Mouse (Mus musculus) kidney, embryonic 16.5 days (tissue): ENCODE measurements around the gene Tmcc2. TPM values are rescaled to one million over a fixed set of nuclear protein-coding genes. Genes with fewer than 3 reads are reported as not detected.

Experiments used
- ATAC-seq: fragments of 200-750 bp; cut with Nextera tagmentation; 2 replicates; pipeline ENCODE4 v1.8.0; 2017; ENCODE audit warnings: moderate TSS enrichment; ENCODE audit not compliant: low FRiP score, low TSS enrichment
- H3K27ac ChIP-seq: fragments of 300-500 bp; sonication (generic); 2 replicates; pipeline ENCODE4 v1.5.1; 2014; ENCODE audit warnings: low read length
- H3K27me3 ChIP-seq: fragments of 300-500 bp; sonication (generic); 2 replicates; pipeline ENCODE4 v1.6.1; 2014; ENCODE audit warnings: low read length, control low read depth, mixed read lengths; ENCODE audit not compliant: insufficient read depth
- H3K36me3 ChIP-seq: fragments of 300-500 bp; sonication (generic); 2 replicates; pipeline ENCODE4 v1.6.1; 2014; ENCODE audit warnings: low read length, control low read depth, mixed read lengths; ENCODE audit not compliant: insufficient read depth
- H3K4me1 ChIP-seq: fragments of 300-500 bp; sonication (generic); 2 replicates; pipeline ENCODE4 v1.6.1; 2014; ENCODE audit warnings: low read length, control low read depth, mixed read lengths; ENCODE audit not compliant: insufficient read depth
- H3K4me2 ChIP-seq: fragments of 300-500 bp; sonication (generic); replicated peaks from 2 replicates; pipeline ENCODE4 v1.6.1; 2014; ENCODE audit warnings: low read depth, low read length
- H3K4me3 ChIP-seq: fragments of 300-500 bp; sonication (generic); 2 replicates; pipeline ENCODE4 v1.5.1; 2014; ENCODE audit warnings: mild to moderate bottlenecking, low read length
- H3K9ac ChIP-seq: fragments of 300-500 bp; sonication (generic); replicated peaks from 2 replicates; pipeline ENCODE4 v1.6.1; 2014; ENCODE audit warnings: low read length
- H3K9me3 ChIP-seq: fragments of 300-500 bp; sonication (generic); 2 replicates; pipeline ENCODE4 v1.6.1; 2016; ENCODE audit warnings: low read length, control low read depth
- WGBS: fragments of 180-500 bp; shearing (Covaris S2); extraction: QIAGEN DNeasy Blood & Tissue Kit; methylation state at CpG from one replicate; pipeline ENCODE4 v1.1.7; 2014; 5-methylcytosine and 5-hydroxymethylcytosine counted together
- polyA plus RNA-seq: library from polyadenylated mRNA; unstranded; fragments of >200 nt; fragmentation: Nextera tagmentation; extraction: Ambion mirVana; gene quantifications from 2 replicates; pipeline ENCODE4 v1.2.1, GENCODE M21; 2015

Gene Tmcc2
- polyA plus RNA-seq, 1 experiment from 2014 or later, result 8.6 TPM

DNA sequence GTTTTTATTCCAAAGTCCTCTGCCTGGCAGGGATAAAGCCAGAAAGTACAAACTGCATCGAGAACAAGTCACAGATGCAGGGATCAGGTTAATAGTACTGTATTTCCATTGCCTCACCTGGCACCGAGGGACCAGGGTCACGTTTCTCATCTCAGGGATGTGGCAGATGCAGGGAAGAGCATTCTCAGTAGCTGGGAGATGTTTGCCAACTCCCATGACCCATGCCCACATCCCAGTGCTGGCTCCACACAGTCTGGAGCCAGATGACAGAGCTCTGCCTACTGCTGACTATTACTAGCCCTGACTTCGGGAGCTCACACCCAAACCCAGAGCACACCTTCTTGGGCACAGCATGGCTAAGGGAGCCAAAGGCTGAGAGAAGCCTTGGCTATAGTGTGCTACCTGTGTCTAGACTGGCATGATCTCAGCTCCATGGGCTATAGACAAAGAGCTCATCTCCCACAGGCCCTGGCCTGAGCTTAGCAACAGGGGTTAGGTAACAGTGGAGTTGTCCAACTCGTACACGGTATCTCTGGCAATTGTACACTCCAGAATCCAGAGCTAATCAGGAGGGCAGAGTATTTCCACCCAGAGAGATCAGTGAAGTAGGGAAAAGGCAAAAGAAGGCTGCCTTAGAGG is 18.1 kb downstream of the Tmcc2 start:
- Histone ChIP-seq H3K9me3 (no peaks in the 10 kb centered on the region), H3K9ac (no peak overlapping the region), H3K36me3 (no peaks in the 10 kb centered on the region; the same call in 1 of the 2 replicates), H3K27me3 (no peaks in the 10 kb centered on the region), H3K27ac (no peak overlapping the region), H3K4me2 (no peak overlapping the region), H3K4me1 (peaks cover 65% of the 10 kb centered on the region), H3K4me3 (no peak overlapping the region)
- no peak for ATAC-seq
- 78% methylated on average over 6 of the region's 6 CpGs for WGBS

DNA sequence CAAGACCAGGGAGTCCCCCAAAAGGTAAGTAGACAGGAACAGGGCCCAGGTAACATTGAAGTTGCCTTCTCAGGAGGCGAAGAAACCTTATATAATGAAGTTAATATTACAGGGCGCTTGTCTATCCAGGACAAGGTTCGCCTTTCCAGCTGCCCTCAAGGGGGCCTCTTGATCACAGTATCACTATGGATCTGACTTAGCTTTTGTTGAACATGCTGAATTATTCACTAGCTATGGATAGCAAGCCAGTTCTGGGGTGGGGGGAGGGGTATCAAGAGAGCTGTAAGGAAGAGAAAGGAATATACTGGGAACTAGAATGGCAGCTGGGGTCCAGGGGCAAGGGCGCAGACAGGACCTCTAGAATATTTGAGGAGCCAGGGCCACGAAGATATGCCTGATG is 18.7 kb downstream of the Tmcc2 start:
- H3K36me3 ChIP-seq, result no peaks in the 10 kb centered on the region
- no peaks in the 10 kb centered on the region for H3K27me3 ChIP-seq
- no peak overlapping the region; the same call in 1 of the 2 replicates for H3K9ac ChIP-seq
- H3K27ac ChIP-seq, result peak overlapping the region; percentile 27; the same call in 1 of the 2 replicates
- H3K4me1 ChIP-seq, result peaks cover 63% of the 10 kb centered on the region
- H3K9me3 ChIP-seq, result no peaks in the 10 kb centered on the region
- no peak overlapping the region for H3K4me3 ChIP-seq
- ATAC-seq, result no peak
- WGBS, result 72% methylated on average over 5 of the region's 5 CpGs
- no peak overlapping the region for H3K4me2 ChIP-seq

DNA sequence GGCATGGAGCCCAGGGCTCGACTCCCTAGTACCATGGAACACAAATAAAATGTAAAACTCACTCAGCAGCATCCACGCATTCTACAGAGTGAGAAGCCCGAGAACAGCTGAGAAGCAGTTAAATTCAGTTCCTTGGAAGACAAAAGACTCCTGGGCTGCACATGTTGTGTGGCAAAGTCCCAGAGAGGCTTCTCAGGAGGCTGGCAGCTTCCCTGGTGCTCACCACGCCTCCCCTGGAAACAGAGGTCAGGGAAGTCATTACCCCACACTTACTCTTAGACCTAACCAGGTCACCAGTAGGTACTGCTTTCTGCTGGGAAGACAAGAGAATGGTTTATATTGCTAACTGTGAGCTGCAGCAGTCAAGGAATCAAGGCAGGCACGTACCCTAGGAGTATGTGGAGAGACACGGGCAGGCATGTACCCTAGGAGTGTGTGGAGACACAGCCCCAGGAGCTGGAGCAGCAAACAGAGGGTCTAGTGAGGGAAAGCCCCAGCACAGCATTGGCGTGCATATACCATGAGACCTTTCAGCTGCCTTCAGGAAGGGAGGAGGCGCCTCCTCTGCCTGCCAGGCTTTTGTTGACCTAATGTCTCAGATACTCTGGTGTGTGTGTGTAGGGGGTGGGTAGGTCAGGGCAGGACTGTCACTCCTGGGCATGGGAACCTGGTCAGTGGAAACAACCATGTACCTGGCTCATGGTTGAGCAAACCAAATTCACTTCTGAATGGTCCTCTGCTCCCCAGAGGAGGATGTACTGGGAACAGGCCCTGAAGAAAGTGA is 19.6 kb downstream of the Tmcc2 start:
- no peaks in the 10 kb centered on the region for H3K9me3 ChIP-seq
- no peak overlapping the region for H3K4me3 ChIP-seq
- no peaks in the 10 kb centered on the region for H3K36me3 ChIP-seq
- peak overlapping the region; percentile 45; the same call in 1 of the 2 replicates for H3K27ac ChIP-seq
- H3K27me3 ChIP-seq, result no peaks in the 10 kb centered on the region
- WGBS, result 45% methylated on average over 8 of the region's 8 CpGs
- peaks cover 54% of the 10 kb centered on the region for H3K4me1 ChIP-seq
- peak; percentile 36; the same call in 1 of the 2 replicates for ATAC-seq
- no peak overlapping the region for H3K4me2 ChIP-seq
- H3K9ac ChIP-seq, result no peak overlapping the region

DNA sequence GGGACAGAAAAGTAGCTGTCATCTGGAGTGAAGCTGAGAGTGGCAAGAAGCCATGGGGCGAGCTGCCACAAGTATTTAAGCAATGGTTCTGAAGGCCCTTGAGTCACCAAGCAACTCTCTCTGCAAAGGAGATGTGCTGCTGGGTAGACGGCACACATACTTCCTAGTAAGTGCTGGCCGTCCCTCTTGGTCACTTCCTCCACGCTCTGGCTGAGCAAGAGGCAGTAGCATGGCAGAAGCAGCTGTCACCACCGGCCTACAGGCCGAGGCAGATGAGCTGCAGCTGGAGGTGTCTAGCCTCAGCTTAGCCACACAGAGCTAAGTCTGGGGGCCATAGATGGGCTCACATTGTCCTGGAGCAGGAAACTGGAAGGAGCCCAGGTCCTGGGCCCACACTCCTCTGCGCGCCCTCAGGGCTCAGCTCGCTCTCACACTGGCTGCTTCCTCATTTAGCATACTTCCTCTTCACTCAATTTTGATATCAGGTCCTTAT is 20.4 kb downstream of the Tmcc2 start:
- no peak for ATAC-seq
- Histone ChIP-seq H3K9ac (no peak overlapping the region), H3K4me1 (peaks cover 49% of the 10 kb centered on the region), H3K27me3 (no peaks in the 10 kb centered on the region), H3K27ac (no peak overlapping the region), H3K36me3 (no peaks in the 10 kb centered on the region), H3K4me3 (no peak overlapping the region), H3K9me3 (no peaks in the 10 kb centered on the region), H3K4me2 (no peak overlapping the region)
- WGBS, result 60% methylated on average over 9 of the region's 9 CpGs

DNA sequence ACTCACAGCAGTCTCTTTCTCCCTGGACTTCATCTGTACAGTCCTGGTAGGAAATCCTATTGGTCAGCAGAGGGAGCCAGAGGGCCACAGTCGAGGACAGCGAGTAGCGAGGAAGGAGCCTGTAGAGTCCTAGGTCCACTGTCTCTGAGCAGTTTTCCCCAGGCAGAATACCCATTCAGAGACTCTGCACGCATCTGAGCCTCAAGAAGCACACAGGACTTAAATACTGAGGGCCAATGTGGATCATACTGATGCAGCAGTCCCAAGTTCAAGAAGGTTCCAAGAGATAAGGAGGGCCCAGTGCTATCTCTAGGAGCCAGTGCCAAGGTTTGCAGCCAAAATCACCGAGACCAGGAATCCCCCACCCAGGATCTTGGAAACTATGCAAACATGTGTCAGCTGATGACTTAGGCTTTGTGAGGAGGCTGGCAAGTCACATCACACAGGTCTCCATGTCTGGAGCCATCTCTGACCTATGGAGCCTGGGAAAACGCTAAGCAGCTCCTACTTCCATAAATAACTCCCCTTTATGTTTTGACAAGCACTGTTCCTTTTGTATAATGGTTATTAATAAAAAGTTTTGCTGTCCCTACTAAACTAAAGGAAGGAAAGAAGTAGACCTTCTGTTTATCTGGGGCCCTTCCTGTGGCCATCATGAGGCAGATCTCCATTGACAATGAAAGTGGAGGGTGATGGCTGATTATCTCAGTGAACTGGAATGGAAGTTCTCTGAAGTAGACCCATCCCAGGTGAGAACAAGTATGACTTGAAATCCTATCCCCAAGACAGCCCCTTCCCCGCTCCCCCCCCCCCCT is 23.2 kb downstream of the Tmcc2 start:
- no peaks in the 10 kb centered on the region for H3K27me3 ChIP-seq
- H3K27ac ChIP-seq, result no peak overlapping the region
- no peak overlapping the region for H3K4me3 ChIP-seq
- peak; percentile 85 for ATAC-seq
- WGBS, result 28% methylated on average over 7 of the region's 7 CpGs
- no peaks in the 10 kb centered on the region for H3K9me3 ChIP-seq
- H3K4me2 ChIP-seq, result no peak overlapping the region
- H3K9ac ChIP-seq, result no peak overlapping the region
- peaks cover 24% of the 10 kb centered on the region for H3K4me1 ChIP-seq
- no peaks in the 10 kb centered on the region for H3K36me3 ChIP-seq

DNA sequence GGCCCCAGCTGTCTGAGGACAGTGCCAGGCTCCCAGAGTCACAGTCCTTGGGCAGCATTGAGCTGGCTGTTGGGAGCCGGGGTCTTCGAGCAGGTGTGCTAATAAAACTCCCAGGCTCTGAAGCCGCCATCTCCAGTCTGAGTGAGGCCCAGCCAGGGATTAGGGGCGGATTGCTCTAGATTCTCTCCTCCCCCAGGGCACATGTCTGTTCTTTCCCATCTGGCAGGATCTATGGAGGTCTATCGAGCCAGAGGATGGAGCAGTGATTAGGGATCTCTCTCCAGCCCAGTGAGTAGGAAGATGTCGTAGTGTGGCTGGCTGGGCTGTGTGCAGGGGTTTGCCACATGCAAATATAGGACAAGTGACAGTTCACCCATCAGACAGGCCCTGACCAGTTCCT is 24.1 kb downstream of the Tmcc2 start:
- ATAC-seq, result no peak
- WGBS, result 70% methylated on average over 6 of the region's 6 CpGs
- Histone ChIP-seq H3K27me3 (no peaks in the 10 kb centered on the region), H3K4me2 (no peak overlapping the region), H3K4me3 (no peak overlapping the region), H3K36me3 (no peaks in the 10 kb centered on the region), H3K9ac (no peak overlapping the region), H3K27ac (no peak overlapping the region), H3K9me3 (no peaks in the 10 kb centered on the region), H3K4me1 (peaks cover 15% of the 10 kb centered on the region)

DNA sequence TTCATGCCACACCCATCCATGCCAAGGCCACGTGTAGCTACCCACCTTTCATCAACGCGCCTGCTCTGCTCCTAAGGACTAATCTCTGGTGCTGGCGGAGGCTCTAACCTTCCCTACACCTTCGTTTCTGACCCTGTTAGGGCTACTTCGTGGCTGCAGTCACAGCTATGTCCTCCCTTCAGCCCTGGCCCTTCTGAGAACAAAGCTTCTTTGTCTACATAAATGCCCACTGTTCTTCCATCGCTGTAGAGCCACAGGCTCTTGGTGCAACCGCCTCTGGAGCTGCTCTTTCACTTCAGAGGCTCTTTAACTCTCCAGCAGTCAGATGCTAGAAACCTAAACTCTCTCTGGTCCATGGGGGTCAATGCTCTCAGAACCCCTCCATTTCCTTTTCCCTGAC is 24.8 kb downstream of the Tmcc2 start:
- no peak overlapping the region for H3K4me2 ChIP-seq
- H3K4me3 ChIP-seq, result no peak overlapping the region
- H3K4me1 ChIP-seq, result peaks cover 8% of the 10 kb centered on the region
- no peaks in the 10 kb centered on the region for H3K36me3 ChIP-seq
- no peak for ATAC-seq
- no peaks in the 10 kb centered on the region for H3K27me3 ChIP-seq
- H3K9ac ChIP-seq, result no peak overlapping the region
- no peaks in the 10 kb centered on the region for H3K9me3 ChIP-seq
- 75% methylated on average over 8 of the region's 8 CpGs for WGBS
- H3K27ac ChIP-seq, result no peak overlapping the region

DNA sequence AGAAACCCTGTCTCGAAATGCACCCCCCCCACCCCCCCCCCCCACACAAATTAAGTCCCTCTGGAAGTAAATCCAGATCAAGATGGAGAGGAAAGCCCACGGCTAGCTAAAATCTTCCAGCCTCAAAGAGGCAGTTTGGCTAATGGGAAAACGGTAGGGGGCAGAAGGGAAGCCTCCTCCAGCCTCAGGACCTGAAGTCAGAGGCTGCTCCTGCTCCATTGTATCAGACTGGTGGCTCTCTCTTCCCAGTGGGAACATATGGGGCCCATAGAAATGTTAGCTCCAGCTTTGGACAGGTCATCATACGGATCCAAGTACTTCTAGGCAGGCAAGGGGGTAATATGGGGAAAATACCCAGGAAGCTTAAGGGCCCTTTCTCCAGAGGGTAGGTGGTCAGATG is 25.4 kb downstream of the Tmcc2 start:
- 73% methylated on average over 4 of the region's 4 CpGs for WGBS
- Histone ChIP-seq H3K27me3 (no peaks in the 10 kb centered on the region), H3K4me2 (no peak overlapping the region)

DNA sequence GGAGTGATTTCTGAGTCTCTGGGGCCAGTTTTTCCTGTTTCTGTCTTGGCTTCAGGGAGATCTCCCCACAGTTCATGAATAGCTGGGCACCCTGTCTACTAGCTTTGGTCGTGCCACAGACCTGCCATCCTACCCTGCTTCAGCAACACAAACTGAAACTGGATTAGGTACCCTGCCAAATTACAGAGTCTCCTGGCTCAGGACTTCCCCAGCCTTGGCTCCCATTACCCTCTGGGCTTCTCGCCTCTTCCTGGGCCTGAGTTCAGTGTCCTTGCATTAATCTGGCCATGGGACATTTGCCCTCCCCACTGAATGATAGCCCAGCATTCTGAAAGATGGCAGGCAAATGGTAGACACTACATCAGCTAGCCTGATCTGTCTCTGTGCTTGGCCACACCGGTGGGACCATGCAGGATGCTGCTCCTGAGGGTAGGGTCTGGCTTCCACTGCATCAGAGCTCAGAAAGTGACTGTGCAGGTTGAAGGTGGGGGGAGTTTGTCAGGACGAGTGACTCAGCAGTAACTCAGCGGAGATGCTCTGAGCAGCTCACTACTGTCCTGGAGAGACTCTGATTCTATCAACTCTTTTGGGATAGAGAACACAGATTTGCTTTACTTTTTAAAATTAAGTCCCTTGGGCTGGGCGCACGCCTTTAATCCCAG is 26.1 kb downstream of the Tmcc2 start:
- Histone ChIP-seq H3K4me2 (no peak overlapping the region), H3K27me3 (no peaks in the 10 kb centered on the region), H3K9me3 (no peaks in the 10 kb centered on the region), H3K36me3 (peaks cover 11% of the 10 kb centered on the region), H3K4me1 (no peaks in the 10 kb centered on the region), H3K27ac (no peak overlapping the region), H3K4me3 (no peak overlapping the region), H3K9ac (no peak overlapping the region)
- no peak for ATAC-seq
- 82% methylated on average over 7 of the region's 7 CpGs for WGBS

More for the DNA sequence above, 25.4 kb downstream of the Tmcc2 start:
- no peak for ATAC-seq
- Histone ChIP-seq H3K27ac (no peak overlapping the region), H3K4me1 (peaks cover 3% of the 10 kb centered on the region), H3K36me3 (peaks cover 5% of the 10 kb centered on the region), H3K9me3 (no peaks in the 10 kb centered on the region), H3K9ac (no peak overlapping the region), H3K4me3 (no peak overlapping the region)
